Mouse (Mus musculus) layer of hippocampus, adult 9-11 months (tissue): ENCODE data around the gene Cntn3.

Source experiments
- DNase-seq: peaks from one replicate; pipeline ENCODE4 v3.0.0; 2022

Cntn3 gene

GRCm38 (mm10) chr6:102438353-102438752 is 134.5 kb downstream of the Cntn3 start:
- no peak for DNase-seq

GRCm38 (mm10) chr6:102427549-102427948 is 145.4 kb downstream of the Cntn3 start:
- peak; percentile 6 for DNase-seq

GRCm38 (mm10) chr6:102421781-102422180 is 151.1 kb downstream of the Cntn3 start:
- no peak for DNase-seq

GRCm38 (mm10) chr6:102388590-102388989 is 184.3 kb downstream of the Cntn3 start:
- DNase-seq: no peak

GRCm38 (mm10) chr6:102372112-102372511 is 200.8 kb downstream of the Cntn3 start:
- DNase-seq: no peak

DNA sequence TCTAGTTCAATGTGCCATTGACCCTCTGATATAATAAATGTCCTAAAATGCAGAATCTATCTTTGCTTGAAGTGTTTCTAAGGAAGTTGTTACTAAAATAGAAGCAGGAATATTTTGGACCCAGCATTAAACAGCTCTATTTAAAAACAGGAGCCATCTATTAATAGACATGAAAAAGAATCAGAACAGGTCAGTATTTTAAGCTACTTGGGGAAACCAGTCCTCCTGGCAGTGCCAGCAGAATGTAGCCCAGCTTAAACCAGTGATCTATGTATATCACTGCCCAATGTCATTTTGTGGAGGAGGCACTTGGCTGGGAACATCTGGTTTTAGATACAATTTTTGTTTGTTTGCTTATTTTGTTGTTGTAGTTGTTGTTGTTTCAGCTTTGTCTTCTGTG is 209.0 kb downstream of the Cntn3 start:
- no peak for DNase-seq

DNA sequence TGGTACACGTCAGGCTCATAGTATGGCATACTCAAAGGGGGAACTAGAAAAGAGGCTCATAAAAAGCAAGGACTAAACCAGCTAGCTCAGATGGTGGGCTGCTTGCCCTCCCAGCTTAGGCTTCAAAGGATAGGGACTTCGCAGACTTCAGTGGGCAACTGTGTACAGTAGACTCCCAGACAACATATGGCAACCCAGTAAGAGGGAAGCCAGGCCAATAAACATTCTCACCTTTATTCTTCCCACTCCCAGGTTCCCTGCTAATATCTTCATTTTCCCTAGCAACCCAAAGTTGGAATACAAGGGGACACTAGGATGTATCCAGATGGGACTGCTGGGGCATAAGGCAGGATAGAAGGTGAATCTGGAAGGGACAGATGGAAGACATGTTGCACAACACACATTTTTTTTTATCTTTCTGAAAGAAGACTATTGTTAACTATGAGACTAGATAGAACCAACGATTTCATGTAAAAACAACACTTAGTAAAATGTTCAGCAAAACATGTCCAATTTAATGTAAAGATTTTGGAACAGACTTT is 209.5 kb downstream of the Cntn3 start:
- DNase-seq: peak; percentile 37

DNA sequence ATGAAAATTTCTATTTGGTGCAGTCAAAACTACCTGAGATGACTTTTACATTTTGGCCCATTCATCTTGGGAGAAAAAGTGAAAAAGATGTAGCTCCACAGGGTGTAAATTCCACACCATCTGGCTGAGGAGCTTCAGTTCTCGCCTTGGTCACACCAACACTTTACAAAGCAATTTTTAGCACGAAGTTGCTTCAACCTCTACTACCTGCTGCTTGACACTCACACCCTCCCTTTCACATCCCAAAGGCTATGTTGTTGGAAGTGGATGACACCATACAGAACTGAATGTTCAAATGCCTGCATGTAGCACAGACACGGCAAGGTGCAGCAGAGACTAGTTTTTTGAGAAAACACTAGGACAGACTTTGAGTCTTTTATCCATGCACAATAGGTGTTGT is 240.8 kb downstream of the Cntn3 start:
- no peak for DNase-seq

GRCm38 (mm10) chr6:102326711-102327110 is 246.2 kb downstream of the Cntn3 start:
- peak; percentile 5 for DNase-seq

DNA sequence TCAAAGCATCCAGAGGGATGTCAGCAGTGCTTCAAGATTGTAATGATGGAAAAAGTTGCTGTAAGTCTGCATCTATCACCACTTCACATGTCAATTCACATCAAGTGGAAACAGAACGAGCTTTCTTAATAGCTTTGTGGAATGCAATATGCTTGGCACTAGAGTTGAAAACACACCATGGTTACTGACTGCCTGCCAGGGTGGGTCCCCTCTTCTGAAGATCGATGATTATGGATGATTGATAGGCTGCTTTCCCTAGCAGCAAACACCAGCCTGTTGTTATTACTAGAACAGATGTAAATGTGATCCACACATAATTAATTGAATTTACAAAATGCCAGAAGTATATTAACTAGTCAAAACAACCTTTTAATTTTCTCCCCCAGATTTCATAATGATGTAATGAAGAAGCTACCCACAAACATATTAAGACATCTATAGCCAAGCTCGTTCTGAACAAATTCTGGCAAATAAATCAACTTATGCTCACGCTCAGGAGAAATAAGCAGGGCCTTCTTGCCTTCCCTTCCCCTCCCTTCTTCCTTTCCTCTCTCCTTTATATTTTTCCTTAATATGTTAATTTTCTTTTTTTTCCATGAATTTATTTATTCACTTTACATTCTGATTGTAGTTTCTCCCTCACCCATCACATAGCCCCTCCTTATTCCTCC is 250.2 kb downstream of the Cntn3 start:
- peak; percentile 38 for DNase-seq

DNA sequence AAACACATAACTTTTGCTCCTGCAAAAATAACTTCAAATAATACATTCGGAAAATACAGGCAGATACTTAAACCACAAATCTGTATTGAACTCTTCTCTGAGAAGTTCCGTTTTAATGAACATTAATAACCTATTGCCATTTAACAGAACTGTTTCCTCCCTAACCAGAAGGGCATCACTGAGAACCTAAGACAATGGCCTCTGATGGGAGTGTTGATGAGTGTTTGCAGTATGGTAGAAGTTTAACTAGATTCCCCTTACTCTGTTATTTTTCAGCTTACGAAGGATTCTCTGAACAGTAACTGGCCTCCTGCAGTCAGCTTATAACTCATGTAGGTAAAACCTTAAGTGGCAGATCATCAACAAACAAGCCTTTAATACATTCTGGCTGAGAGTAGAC is 253.1 kb downstream of the Cntn3 start:
- DNase-seq: no peak

- DNase-seq: no peak
These were observed 290.0 kb downstream of the Cntn3 start for GRCm38 (mm10) chr6:102282889-102283288.

- no peak for DNase-seq
These were observed 341.9 kb downstream of the Cntn3 start for GRCm38 (mm10) chr6:102231015-102231414.

- DNase-seq: no peak
These were observed 386.6 kb downstream of the Cntn3 start for GRCm38 (mm10) chr6:102186316-102186715.

DNA sequence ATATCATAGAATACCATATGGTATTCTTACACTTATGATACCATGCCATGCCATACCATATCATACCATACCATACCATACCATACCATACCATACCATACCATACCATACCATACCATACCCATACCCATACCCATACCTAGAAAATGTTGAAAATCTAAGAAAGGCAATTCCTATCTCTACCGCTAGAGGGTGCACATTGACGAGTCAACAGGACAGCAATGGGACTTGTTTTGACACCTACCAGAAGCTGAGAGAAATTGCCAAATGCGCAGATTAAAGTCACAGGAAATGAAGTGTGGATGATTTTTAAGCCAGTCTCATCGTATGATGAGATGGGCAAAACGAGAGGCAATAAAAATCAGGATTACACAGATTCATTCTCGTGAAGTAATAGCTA is 402.0 kb downstream of the Cntn3 start:
- DNase-seq: no peak

DNA sequence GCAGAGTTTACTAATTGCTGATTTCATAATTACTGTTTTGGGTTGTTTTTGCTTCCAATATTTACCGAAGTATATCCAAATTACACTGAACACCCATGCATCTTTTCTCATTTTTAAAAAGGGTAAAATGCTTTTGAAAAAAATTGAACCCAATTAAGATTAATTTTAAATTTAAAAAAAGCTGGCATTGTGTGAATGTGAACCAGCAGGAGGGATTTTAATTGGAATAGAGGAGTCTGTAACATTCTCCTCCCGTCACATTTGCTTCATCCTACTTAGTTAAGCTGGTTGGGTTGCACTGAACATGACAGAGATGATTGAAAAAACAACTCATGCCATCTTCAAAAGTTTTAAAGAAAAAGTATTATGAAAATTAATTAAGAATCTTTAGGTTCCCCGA is 411.7 kb downstream of the Cntn3 start:
- no peak for DNase-seq

GRCm38 (mm10) chr6:102121676-102122075 is 451.2 kb downstream of the Cntn3 start:
- no peak for DNase-seq

DNA sequence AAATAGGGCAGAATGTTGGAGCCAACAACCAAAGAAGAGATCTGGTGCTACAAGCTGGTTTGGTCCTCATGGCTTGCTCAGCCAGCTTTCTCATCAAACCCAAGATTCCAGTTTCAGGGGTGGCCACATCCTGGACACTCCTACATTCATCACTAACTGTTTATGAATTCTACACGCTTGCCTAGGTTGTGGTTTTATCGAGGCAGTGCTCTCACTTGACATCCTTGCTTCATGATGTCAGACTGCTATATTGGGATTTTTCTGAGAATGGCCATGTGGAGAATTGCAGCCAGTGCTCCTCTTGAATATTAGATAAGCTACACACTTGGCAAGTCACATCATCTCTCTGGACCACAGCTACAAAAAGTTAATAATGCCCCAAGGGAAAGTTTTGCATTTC is 452.9 kb downstream of the Cntn3 start:
- DNase-seq: no peak

GRCm38 (mm10) chr6:102113629-102114028 is 459.3 kb downstream of the Cntn3 start:
- no peak for DNase-seq
